Mouse (Mus musculus): ENCODE data around the gene Ssh2. TPM values are rescaled to one million over a fixed set of nuclear protein-coding genes. Genes with fewer than 3 reads are reported as not detected.

The Ssh2 gene
- polyA plus RNA-seq, 1 experiment: 0.47 TPM

DNA sequence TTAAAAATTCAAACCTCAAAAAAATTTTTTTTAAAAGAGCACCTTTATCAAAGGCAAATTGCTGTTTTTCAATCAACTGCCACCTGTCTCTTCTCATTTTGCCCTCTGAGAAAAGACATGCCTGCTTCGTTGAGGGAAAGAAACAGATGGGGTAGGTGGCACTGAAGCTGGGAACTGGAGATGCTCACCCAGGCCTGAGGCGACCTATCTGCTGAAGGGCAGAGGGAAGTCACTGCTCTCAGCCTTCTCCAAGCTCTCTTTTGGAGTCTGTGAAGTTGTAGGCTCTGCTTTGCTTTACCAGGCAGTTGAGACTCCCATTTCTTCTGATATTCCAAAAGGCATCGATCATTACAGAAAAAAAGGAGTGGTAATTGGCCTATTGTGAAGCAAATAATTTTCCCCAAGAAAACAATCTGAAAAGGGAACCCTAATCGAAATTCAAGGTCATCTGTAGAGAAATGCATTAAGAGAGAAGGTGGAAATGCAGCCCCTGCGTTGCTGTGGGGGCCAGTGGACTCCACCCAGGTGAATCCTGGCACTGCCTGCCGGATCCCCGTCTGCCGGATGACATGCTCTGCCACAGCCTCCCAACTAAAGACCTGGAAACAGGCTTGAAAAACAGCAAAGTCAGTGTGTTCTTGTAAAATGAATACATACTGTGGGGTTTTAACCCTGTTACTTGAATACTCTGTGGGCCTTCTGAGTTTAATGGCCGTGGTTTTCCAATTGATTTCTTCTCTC, 239.9 kb downstream of the Ssh2 start:
- no peak for TF ChIP-seq TAL1 (IDR thresholded peaks at IDR 0.05; ENCODE audit: low read length)
- no peak for TF ChIP-seq GATA1 (IDR thresholded peaks at IDR 0.05; ENCODE audit: low read length)
- Histone ChIP-seq H3K9me3 (ENCODE audit: control insufficient read depth, low read length) (no peaks in the 10 kb centered on the region), H3K4me1 (ENCODE audit: control insufficient read depth) (no peaks in the 10 kb centered on the region), H3K27me3 (ENCODE audit: control insufficient read depth) (peaks cover 16% of the 10 kb centered on the region), H3K4me3 (replicated peaks) (no peak overlapping the region), H3K36me3 (ENCODE audit: control insufficient read depth) (peaks cover 24% of the 10 kb centered on the region)

- Histone ChIP-seq H3K4me3 (replicated peaks) (no peak overlapping the region), H3K27me3 (ENCODE audit: control insufficient read depth) (peaks cover 25% of the 10 kb centered on the region), H3K36me3 (ENCODE audit: control insufficient read depth) (peaks cover 24% of the 10 kb centered on the region), H3K4me1 (ENCODE audit: control insufficient read depth) (no peaks in the 10 kb centered on the region; the same call in 1 of the 2 replicates), H3K9me3 (ENCODE audit: control insufficient read depth, low read length) (no peaks in the 10 kb centered on the region)
- TF ChIP-seq TAL1 (IDR thresholded peaks at IDR 0.05; ENCODE audit: low read length): no peak
- no peak for TF ChIP-seq GATA1 (IDR thresholded peaks at IDR 0.05; ENCODE audit: low read length)
Observed at GRCm38 (mm10) chr11:77456866-77457265, 240.8 kb downstream of the Ssh2 start.

- peaks cover 75% of the 10 kb centered on the region for H3K27me3 ChIP-seq (ENCODE audit: control insufficient read depth)
- peaks cover 10% of the 10 kb centered on the region for H3K4me1 ChIP-seq (ENCODE audit: control insufficient read depth)
- no peaks in the 10 kb centered on the region for H3K36me3 ChIP-seq (ENCODE audit: control insufficient read depth)
- H3K4me3 ChIP-seq (replicated peaks): peak overlapping the region; percentile 48
- H3K9me3 ChIP-seq (ENCODE audit: control insufficient read depth, low read length): no peaks in the 10 kb centered on the region; the same call in 1 of the 2 replicates
- TF ChIP-seq TAL1 (IDR thresholded peaks at IDR 0.05; ENCODE audit: low read length): no peak
- TF ChIP-seq GATA1 (IDR thresholded peaks at IDR 0.05; ENCODE audit: low read length): no peak
Observed at GRCm38 (mm10) chr11:77461856-77462255, 245.8 kb downstream of the Ssh2 start.

DNA sequence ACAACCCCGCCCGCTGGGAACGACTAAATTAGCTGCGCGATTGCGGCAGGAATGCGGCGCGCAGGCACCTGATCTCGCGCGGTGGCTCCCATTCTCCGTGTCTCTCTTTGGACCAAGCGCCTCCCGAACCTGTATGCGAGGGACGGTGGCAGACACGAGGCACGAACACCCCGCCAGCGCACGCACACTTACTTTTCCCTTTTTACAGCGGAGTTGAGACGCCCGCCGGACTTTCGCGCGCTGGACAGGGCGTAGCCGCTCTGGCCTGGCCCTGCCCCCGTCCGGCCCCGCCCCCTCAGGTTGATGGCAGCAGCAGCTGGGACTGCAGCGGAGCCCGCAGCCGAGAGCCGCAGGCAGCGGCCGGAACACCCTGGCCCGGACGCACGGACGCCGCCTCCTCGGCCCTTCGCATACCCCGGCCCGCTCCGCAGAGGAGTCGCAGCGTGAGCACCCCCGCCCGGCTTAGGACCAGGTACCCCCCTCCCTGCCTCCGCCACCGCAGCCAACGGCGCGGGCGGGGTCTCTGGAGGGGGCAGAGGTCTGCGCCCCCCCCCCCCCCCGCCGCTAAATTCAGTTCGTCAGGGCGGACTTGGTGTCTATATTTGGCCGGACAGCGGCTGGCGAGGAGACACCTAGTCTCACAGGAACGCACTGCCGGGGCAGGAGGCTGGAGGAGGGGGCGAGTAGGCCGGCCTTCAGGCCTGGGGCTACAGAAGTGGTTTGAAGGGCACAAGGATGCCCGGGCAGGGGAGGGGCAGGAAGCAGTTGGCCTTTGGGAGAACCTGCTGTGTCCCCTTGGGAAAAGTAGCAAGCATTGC, 246.4 kb downstream of the Ssh2 start, which contains the start of gene Coro6:
TSS of gene Coro6 (plus strand) at position 129 of the 818 bp plus-strand sequence.
- peak within 1 kb of the TSS; percentile 48 for H3K4me3 ChIP-seq (replicated peaks)
- H3K4me1 ChIP-seq (ENCODE audit: control insufficient read depth): peaks cover 14% of the 10 kb centered on the region
- no peaks in the 10 kb centered on the region; the same call in 1 of the 2 replicates for H3K9me3 ChIP-seq (ENCODE audit: control insufficient read depth, low read length)
- peaks cover 82% of the 10 kb centered on the region for H3K27me3 ChIP-seq (ENCODE audit: control insufficient read depth)
- no peak for TF ChIP-seq TAL1 (IDR thresholded peaks at IDR 0.05; ENCODE audit: low read length)
- TF ChIP-seq GATA1 (IDR thresholded peaks at IDR 0.05; ENCODE audit: low read length): no peak
- no peaks in the 10 kb centered on the region for H3K36me3 ChIP-seq (ENCODE audit: control insufficient read depth)

DNA sequence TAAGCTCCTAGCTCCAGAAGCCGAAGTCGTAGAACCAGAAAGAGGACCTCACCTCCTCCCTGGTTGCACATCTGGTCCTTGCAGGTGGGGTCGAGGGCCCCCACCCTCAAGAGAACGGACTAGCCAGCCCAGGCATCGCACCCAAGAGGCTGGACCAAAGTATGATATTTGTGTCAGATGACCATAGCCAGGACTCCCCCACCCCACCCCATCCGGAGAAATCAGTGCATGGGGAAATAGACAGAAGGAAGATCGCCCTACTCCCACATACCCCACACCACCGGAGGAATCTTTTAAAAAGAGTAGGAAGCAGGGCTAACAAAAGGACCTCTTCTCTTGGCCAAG, 247.0 kb downstream of the Ssh2 start:
- no peaks in the 10 kb centered on the region; the same call in 1 of the 2 replicates for H3K9me3 ChIP-seq (ENCODE audit: control insufficient read depth, low read length)
- no peaks in the 10 kb centered on the region for H3K36me3 ChIP-seq (ENCODE audit: control insufficient read depth)
- no peak for TF ChIP-seq TAL1 (IDR thresholded peaks at IDR 0.05; ENCODE audit: low read length)
- H3K4me3 ChIP-seq (replicated peaks): no peak overlapping the region
- H3K4me1 ChIP-seq (ENCODE audit: control insufficient read depth): peaks cover 19% of the 10 kb centered on the region
- H3K27me3 ChIP-seq (ENCODE audit: control insufficient read depth): peaks cover 87% of the 10 kb centered on the region

- Histone ChIP-seq H3K9me3 (ENCODE audit: control insufficient read depth, low read length) (no peaks in the 10 kb centered on the region; the same call in 1 of the 2 replicates), H3K27me3 (ENCODE audit: control insufficient read depth) (peaks cover 92% of the 10 kb centered on the region), H3K4me3 (replicated peaks) (no peak overlapping the region), H3K36me3 (ENCODE audit: control insufficient read depth) (no peaks in the 10 kb centered on the region), H3K4me1 (ENCODE audit: control insufficient read depth) (peaks cover 19% of the 10 kb centered on the region)
- no peak for TF ChIP-seq TAL1 (IDR thresholded peaks at IDR 0.05; ENCODE audit: low read length)
- TF ChIP-seq GATA1 (IDR thresholded peaks at IDR 0.05; ENCODE audit: low read length): no peak
Observed at GRCm38 (mm10) chr11:77463786-77464185, 247.7 kb downstream of the Ssh2 start.

GRCm38 (mm10) chr11:77464684-77465083, 248.6 kb downstream of the Ssh2 start:
- no peak overlapping the region for H3K4me3 ChIP-seq (replicated peaks)
- H3K4me1 ChIP-seq (ENCODE audit: control insufficient read depth): peaks cover 19% of the 10 kb centered on the region
- TF ChIP-seq TAL1 (IDR thresholded peaks at IDR 0.05; ENCODE audit: low read length) (no peak), GATA1 (IDR thresholded peaks at IDR 0.05; ENCODE audit: low read length) (no peak)
- H3K36me3 ChIP-seq (ENCODE audit: control insufficient read depth): no peaks in the 10 kb centered on the region
- H3K27me3 ChIP-seq (ENCODE audit: control insufficient read depth): peaks cover 86% of the 10 kb centered on the region
- H3K9me3 ChIP-seq (ENCODE audit: control insufficient read depth, low read length): no peaks in the 10 kb centered on the region; the same call in 1 of the 2 replicates

DNA sequence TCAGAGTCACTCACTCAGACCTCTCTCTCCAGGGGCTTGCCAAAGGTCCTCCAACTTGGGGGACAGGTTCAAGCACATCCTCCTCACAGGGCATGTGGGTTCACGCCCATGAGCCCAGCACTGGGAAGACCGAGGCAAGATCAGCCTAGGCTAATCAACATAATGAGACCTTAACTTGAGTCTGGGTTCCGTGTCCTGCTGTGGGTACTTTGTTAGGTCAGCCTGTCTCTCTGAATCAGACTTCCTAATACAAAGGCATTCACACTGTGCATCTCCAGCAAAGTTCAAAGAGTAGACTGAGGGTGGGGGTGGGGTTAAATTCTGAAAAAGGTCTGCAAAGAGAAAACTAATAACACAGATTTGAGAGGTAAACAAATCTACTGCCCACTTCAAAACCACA, 249.0 kb downstream of the Ssh2 start:
- H3K9me3 ChIP-seq (ENCODE audit: control insufficient read depth, low read length): no peaks in the 10 kb centered on the region; the same call in 1 of the 2 replicates
- no peaks in the 10 kb centered on the region for H3K36me3 ChIP-seq (ENCODE audit: control insufficient read depth)
- peaks cover 85% of the 10 kb centered on the region for H3K27me3 ChIP-seq (ENCODE audit: control insufficient read depth)
- TF ChIP-seq GATA1 (IDR thresholded peaks at IDR 0.05; ENCODE audit: low read length): no peak
- TF ChIP-seq TAL1 (IDR thresholded peaks at IDR 0.05; ENCODE audit: low read length): no peak
- no peak overlapping the region for H3K4me3 ChIP-seq (replicated peaks)
- peaks cover 19% of the 10 kb centered on the region for H3K4me1 ChIP-seq (ENCODE audit: control insufficient read depth)

GRCm38 (mm10) chr11:77466544-77466943, 250.5 kb downstream of the Ssh2 start:
- H3K36me3 ChIP-seq (ENCODE audit: control insufficient read depth): no peaks in the 10 kb centered on the region; the same call in 1 of the 2 replicates
- no peak overlapping the region for H3K4me3 ChIP-seq (replicated peaks)
- H3K27me3 ChIP-seq (ENCODE audit: control insufficient read depth): peaks cover 71% of the 10 kb centered on the region
- TF ChIP-seq TAL1 (IDR thresholded peaks at IDR 0.05; ENCODE audit: low read length) (no peak), GATA1 (IDR thresholded peaks at IDR 0.05; ENCODE audit: low read length) (no peak)
- peaks cover 19% of the 10 kb centered on the region for H3K4me1 ChIP-seq (ENCODE audit: control insufficient read depth)
- no peaks in the 10 kb centered on the region; the same call in 1 of the 2 replicates for H3K9me3 ChIP-seq (ENCODE audit: control insufficient read depth, low read length)
